Mouse (Mus musculus) liver, embryonic 16.5 days (tissue): Measurements from ENCODE around the gene Lman2l. TPM values are rescaled to one million over a fixed set of nuclear protein-coding genes. Genes with fewer than 3 reads are reported as not detected.
A peak's percentile ranks its signal among the peaks of the same experiment; 100 is the strongest.

ENCODE experiments used
- ATAC-seq: fragments of 200-750 bp; cut with Nextera tagmentation; 2 replicates; pipeline ENCODE4 v1.8.0; 2017; ENCODE audit warnings: low read depth, mild to moderate bottlenecking, moderate number of reproducible peaks, moderate library complexity
- H3K27ac ChIP-seq: fragments of 300-500 bp; sonication (generic); 2 replicates; pipeline ENCODE4 v1.5.1; 2014; ENCODE audit warnings: mild to moderate bottlenecking, low read length
- H3K27me3 ChIP-seq: fragments of 300-500 bp; sonication (generic); 2 replicates; pipeline ENCODE4 v1.6.1; 2014; ENCODE audit warnings: low read depth, low read length, mixed read lengths; ENCODE audit not compliant: control insufficient read depth, insufficient read depth
- H3K36me3 ChIP-seq: fragments of 300-500 bp; sonication (generic); 2 replicates; pipeline ENCODE4 v1.6.1; 2014; ENCODE audit warnings: mild to moderate bottlenecking; ENCODE audit not compliant: control insufficient read depth, insufficient read depth
- H3K4me1 ChIP-seq: fragments of 300-500 bp; sonication (generic); 2 replicates; pipeline ENCODE4 v1.6.1; 2014; ENCODE audit warnings: low read depth, low read length, mixed read lengths; ENCODE audit not compliant: control insufficient read depth
- H3K4me2 ChIP-seq: fragments of 300-500 bp; sonication (generic); 2 replicates; pipeline ENCODE4 v1.6.1; 2014; ENCODE audit warnings: low read depth, low read length, mixed read lengths
- H3K4me3 ChIP-seq: fragments of 300-500 bp; sonication (generic); 2 replicates; pipeline ENCODE4 v1.5.1; 2014; ENCODE audit warnings: low read depth, mild to moderate bottlenecking, low read length
- H3K9ac ChIP-seq: fragments of 300-500 bp; sonication (generic); 2 replicates; pipeline ENCODE4 v1.6.1; 2014; ENCODE audit warnings: low read depth, low read length
- H3K9me3 ChIP-seq: fragments of 300-500 bp; sonication (generic); replicated peaks from 2 replicates; pipeline ENCODE4 v1.6.1; 2016; ENCODE audit warnings: low read length; ENCODE audit not compliant: control insufficient read depth
- WGBS: fragments of 180-500 bp; shearing (Covaris S2); extraction: QIAGEN DNeasy Blood & Tissue Kit; methylation state at CpG from one replicate; pipeline ENCODE4 v1.1.7; 2014; ENCODE audit not compliant: insufficient replicate concordance; 5-methylcytosine and 5-hydroxymethylcytosine counted together
- polyA plus RNA-seq: library from polyadenylated mRNA; unstranded; fragments of >200 nt; fragmentation: Nextera tagmentation; extraction: Ambion mirVana; gene quantifications from 2 replicates; pipeline ENCODE4 v1.2.1, GENCODE M21; 2015

Gene Lman2l
- polyA plus RNA-seq, 1 experiment from 2014 or later, result 13.0 TPM

- no peak overlapping the region for H3K9ac ChIP-seq
- H3K4me2 ChIP-seq, result no peak overlapping the region
- H3K4me3 ChIP-seq, result no peak overlapping the region
- H3K27me3 ChIP-seq, result no peaks in the 10 kb centered on the region
- no peaks in the 10 kb centered on the region for H3K9me3 ChIP-seq
- H3K4me1 ChIP-seq, result peaks cover 14% of the 10 kb centered on the region
- no peak for ATAC-seq
- H3K27ac ChIP-seq, result no peak overlapping the region
- 58% methylated on average over 2 of the region's 2 CpGs for WGBS
- H3K36me3 ChIP-seq, result no peaks in the 10 kb centered on the region
Measured at GRCm38 (mm10) chr1:36478343-36478795, 33.3 kb upstream of the Lman2l start.

GRCm38 (mm10) chr1:36476426-36476825, 31.4 kb upstream of the Lman2l start:
- Histone ChIP-seq H3K4me2 (no peak overlapping the region), H3K36me3 (no peaks in the 10 kb centered on the region), H3K4me3 (no peak overlapping the region), H3K27me3 (peaks cover 12% of the 10 kb centered on the region), H3K4me1 (peaks cover 28% of the 10 kb centered on the region), H3K9ac (no peak overlapping the region), H3K27ac (no peak overlapping the region), H3K9me3 (no peaks in the 10 kb centered on the region)
- ATAC-seq, result no peak
- 58% methylated on average over 7 of the region's 7 CpGs for WGBS

DNA sequence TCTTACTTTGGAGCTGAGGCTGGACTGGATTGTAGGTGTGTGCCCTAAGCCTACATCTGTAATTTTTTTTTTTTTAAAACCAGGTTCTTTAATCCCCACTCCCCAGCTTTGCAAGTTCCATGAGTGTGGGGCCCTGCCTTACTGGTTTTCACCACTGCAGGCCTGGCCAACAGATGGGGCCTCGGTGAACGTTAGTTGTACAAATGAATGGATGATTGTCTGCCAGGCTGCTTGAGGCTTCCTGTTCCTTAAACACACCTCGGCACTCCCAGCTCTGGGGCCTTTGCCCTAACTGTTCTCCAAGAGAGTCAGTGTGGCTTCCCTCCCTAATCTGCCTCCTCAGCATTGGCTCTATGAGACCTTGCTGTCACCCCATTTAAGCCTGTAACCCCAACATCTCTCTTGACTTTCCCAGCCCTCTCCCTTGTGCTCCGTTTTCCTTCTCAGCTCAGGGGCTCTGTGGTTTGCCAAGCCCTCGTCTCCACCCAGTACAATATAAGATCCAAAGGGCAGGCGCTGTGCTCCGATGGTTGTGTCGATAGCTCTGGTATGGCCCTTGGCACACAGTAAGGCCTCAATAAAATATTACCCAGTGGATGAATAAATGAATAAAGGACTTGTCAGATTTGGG, 30.5 kb upstream of the Lman2l start:
- H3K36me3 ChIP-seq, result no peaks in the 10 kb centered on the region
- 37% methylated on average over 8 of the region's 8 CpGs for WGBS
- no peak overlapping the region for H3K4me3 ChIP-seq
- no peak overlapping the region for H3K9ac ChIP-seq
- peaks cover 12% of the 10 kb centered on the region for H3K27me3 ChIP-seq
- no peak overlapping the region for H3K27ac ChIP-seq
- peaks cover 33% of the 10 kb centered on the region for H3K4me1 ChIP-seq
- peak overlapping the region; percentile 26; the same call in 1 of the 2 replicates for H3K4me2 ChIP-seq
- no peak for ATAC-seq
- H3K9me3 ChIP-seq, result no peaks in the 10 kb centered on the region

- Histone ChIP-seq H3K27ac (no peak overlapping the region), H3K4me2 (no peak overlapping the region), H3K4me1 (peaks cover 39% of the 10 kb centered on the region), H3K9me3 (no peaks in the 10 kb centered on the region), H3K9ac (no peak overlapping the region), H3K4me3 (no peak overlapping the region), H3K27me3 (peaks cover 12% of the 10 kb centered on the region), H3K36me3 (no peaks in the 10 kb centered on the region)
- no peak for ATAC-seq
- 58% methylated on average over 3 of the region's 3 CpGs for WGBS
Measured at GRCm38 (mm10) chr1:36474646-36475045, 29.6 kb upstream of the Lman2l start.

GRCm38 (mm10) chr1:36473211-36473780, 28.2 kb upstream of the Lman2l start:
- Histone ChIP-seq H3K36me3 (no peaks in the 10 kb centered on the region), H3K27ac (no peak overlapping the region), H3K9ac (no peak overlapping the region), H3K27me3 (peaks cover 12% of the 10 kb centered on the region), H3K4me3 (no peak overlapping the region), H3K4me2 (peak overlapping the region; percentile 95), H3K9me3 (no peaks in the 10 kb centered on the region), H3K4me1 (peaks cover 39% of the 10 kb centered on the region)
- WGBS, result 38% methylated on average over 10 of the region's 10 CpGs
- no peak for ATAC-seq

DNA sequence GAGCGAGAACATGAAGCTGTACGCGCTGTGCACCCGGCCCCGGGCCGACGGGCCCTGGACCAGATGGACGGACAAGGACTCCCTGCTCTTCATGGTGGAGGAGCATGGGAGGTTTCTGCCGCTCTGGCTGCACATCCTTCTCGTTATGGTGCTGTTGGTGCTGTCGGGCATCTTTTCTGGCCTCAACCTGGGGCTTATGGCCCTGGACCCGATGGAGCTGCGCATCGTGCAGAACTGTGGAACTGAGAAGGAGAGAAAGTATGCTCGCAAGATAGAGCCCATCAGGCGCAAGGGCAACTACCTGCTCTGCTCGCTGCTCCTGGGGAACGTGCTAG, 27.0 kb upstream of the Lman2l start:
- no peaks in the 10 kb centered on the region for H3K9me3 ChIP-seq
- WGBS, result 13% methylated on average over 18 of the region's 18 CpGs
- no peak for ATAC-seq
- H3K9ac ChIP-seq, result peak overlapping the region; percentile 71
- H3K36me3 ChIP-seq, result no peaks in the 10 kb centered on the region
- H3K4me3 ChIP-seq, result peak overlapping the region; percentile 73
- H3K4me1 ChIP-seq, result peaks cover 39% of the 10 kb centered on the region
- peak overlapping the region; percentile 16; the same call in 1 of the 2 replicates for H3K27ac ChIP-seq
- H3K27me3 ChIP-seq, result peaks cover 12% of the 10 kb centered on the region
- peak overlapping the region; percentile 95 for H3K4me2 ChIP-seq

DNA sequence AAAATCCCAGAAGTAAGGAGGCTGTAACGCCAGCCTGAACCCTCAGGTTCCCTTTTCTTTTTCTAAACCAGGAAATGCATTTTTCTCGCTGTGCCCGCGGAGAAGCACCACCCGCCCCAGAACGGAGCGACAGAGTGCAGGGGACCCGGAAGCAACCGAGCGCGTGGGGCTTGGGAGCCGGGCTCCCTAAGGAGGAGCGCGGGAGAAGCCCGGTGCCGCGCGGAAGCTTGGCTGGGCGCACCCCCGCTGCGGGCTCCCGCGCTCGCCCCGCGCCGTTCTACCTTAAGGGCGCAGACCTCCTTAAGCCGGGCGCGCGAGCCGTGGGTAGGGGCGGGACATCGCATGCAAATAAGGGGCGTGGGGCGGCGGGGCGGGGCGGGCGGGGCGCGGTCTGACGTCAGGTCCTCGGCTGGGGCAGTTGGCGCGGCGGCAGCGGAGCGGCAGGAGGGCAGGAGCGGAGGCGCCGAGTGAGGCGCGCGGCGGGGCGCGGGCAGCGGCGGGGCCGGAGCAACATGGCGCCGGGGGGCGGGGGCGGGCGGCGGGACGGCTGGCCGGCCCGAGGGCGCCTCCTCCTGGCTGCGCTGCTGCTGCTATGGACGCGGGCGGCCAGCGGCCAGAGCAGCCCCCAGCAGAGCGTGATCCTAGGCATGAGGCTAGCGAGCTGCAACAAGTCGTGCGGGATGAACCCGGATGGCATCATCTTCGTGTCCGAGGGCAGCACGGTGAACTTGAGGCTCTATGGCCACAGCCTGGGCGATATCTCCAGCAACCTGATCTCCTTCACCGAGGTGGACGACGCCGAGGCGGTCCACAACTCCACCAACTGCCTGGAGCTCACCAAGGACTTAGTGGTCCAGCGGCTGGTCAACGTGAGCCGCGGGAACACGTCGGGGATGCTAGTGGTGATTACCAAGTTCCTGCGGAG, 26.4 kb upstream of the Lman2l start, which contains the start of gene Cnnm4:
TSS of gene Cnnm4 (plus strand) at position 440 of the 925 bp plus-strand sequence.
- peaks cover 36% of the 10 kb centered on the region for H3K4me1 ChIP-seq
- ATAC-seq, result peak; percentile 93

DNA sequence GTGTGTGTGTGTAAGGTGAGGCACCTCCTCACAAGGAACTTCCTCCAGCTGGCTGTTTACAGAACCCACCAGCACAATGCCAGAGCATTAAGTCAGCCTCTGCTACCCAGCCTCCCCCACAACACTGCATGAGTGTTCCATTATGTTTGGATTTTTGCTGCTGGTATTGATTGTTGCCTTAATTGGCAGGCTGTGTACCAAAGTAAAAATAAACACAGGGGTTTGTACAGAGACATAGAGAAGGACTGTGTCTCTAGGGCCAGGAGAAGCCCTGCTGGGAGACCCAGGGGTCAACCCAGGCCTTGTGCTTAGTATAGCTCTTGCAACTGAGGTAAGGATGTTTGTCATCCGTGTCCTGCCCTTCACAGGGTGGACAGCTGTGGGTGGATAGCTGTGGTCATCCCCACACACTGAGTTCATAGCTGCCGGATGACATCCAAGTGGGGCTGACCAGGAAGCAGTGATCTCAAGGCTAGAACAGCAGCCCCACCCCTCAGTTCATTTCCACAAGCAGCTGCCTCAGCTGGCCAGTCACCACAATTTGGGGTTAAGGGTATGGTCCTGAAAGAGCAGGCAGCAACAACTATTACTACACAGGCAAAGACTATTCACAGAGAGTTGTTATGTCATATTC, 24.9 kb upstream of the Lman2l start:
- 80% methylated on average over 2 of the region's 2 CpGs for WGBS
- Histone ChIP-seq H3K9me3 (no peaks in the 10 kb centered on the region), H3K4me3 (no peak overlapping the region), H3K9ac (no peak overlapping the region), H3K36me3 (no peaks in the 10 kb centered on the region), H3K27ac (no peak overlapping the region), H3K4me2 (no peak overlapping the region), H3K27me3 (peaks cover 12% of the 10 kb centered on the region), H3K4me1 (peaks cover 25% of the 10 kb centered on the region)
- no peak for ATAC-seq

More for the DNA sequence above, 26.4 kb upstream of the Lman2l start, which contains the start of gene Cnnm4:
- H3K27ac ChIP-seq, result peak within 1 kb of the TSS; percentile 86
- H3K4me2 ChIP-seq, result peak within 1 kb of the TSS; percentile 95
- H3K27me3 ChIP-seq, result peaks cover 12% of the 10 kb centered on the region
- H3K4me3 ChIP-seq, result peak within 1 kb of the TSS; percentile 73
- under 1% methylated on average over 76 of the region's 98 CpGs for WGBS
- H3K36me3 ChIP-seq, result no peaks in the 10 kb centered on the region
- peak within 1 kb of the TSS; percentile 77 for H3K9ac ChIP-seq
- no peaks in the 10 kb centered on the region for H3K9me3 ChIP-seq
